Mouse (Mus musculus): ENCODE measurements at regions not wholly inside any gene's neighbourhood (a gene's known extent, or its start where the extent isn't known, plus 50 kb on each side); places are given as distances from the start of the nearest gene placed in this dataset.

GRCm38 (mm10) chr5:67155582-67155981 is 56.5 kb upstream of the Phox2b start:
- H3K9ac ChIP-seq (ENCODE audit: low read length) = no peak overlapping the region
- no peaks in the 10 kb centered on the region for H3K36me3 ChIP-seq (ENCODE audit: control insufficient read depth, insufficient read depth, low read length)
- H3K27me3 ChIP-seq (replicated peaks; ENCODE audit: control insufficient read depth, insufficient read depth, low read length) = no peaks in the 10 kb centered on the region
- ATAC-seq = no peak
- no peak overlapping the region for H3K4me2 ChIP-seq (ENCODE audit: low read length)
- H3K4me1 ChIP-seq (ENCODE audit: control insufficient read depth, insufficient read depth, low read length) = no peaks in the 10 kb centered on the region
- H3K27ac ChIP-seq (ENCODE audit: low read depth, low read length) = no peak overlapping the region
- no peaks in the 10 kb centered on the region for H3K9me3 ChIP-seq (replicated peaks; ENCODE audit: control insufficient read depth, low read length)
- DNase-seq (ENCODE audit: low spot score) = no peak
- H3K4me3 ChIP-seq (ENCODE audit: low read depth, low read length) = no peak overlapping the region

DNA sequence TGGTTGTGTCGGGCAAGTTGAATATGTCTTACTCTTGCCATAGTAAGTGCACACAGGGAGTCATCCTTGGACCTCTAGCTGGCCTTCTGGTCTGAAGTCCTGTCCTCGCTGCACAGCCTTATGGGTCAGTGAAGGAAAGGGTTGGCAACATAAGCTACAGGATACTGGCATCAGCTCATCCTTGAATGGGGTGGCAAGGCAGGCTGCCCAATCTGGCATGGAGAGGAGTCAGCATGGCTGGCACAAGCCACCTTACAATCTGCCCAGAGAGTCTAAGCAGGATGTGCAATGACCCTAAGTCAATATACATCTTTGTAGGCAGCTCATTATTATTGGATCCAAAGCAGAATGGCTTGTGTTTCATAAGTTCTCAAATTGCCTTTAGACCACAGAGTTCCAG is 57.8 kb upstream of the Phox2b start:
- Histone ChIP-seq H3K4me1 (ENCODE audit: control insufficient read depth, insufficient read depth, low read length) (no peaks in the 10 kb centered on the region), H3K9me3 (replicated peaks; ENCODE audit: control insufficient read depth, low read length) (no peaks in the 10 kb centered on the region), H3K27me3 (replicated peaks; ENCODE audit: control insufficient read depth, insufficient read depth, low read length) (no peaks in the 10 kb centered on the region), H3K9ac (ENCODE audit: low read length) (no peak overlapping the region), H3K4me2 (ENCODE audit: low read length) (no peak overlapping the region), H3K36me3 (ENCODE audit: control insufficient read depth, insufficient read depth, low read length) (no peaks in the 10 kb centered on the region), H3K27ac (ENCODE audit: low read depth, low read length) (no peak overlapping the region), H3K4me3 (ENCODE audit: low read depth, low read length) (no peak overlapping the region)
- ATAC-seq = no peak
- DNase-seq (ENCODE audit: low spot score) = no peak
- WGBS = 80% methylated on average over 2 of the region's 2 CpGs

- Histone ChIP-seq H3K4me3 (ENCODE audit: low read depth, low read length) (no peak overlapping the region), H3K4me2 (ENCODE audit: low read length) (no peak overlapping the region), H3K27ac (ENCODE audit: low read depth, low read length) (no peak overlapping the region), H3K9me3 (replicated peaks; ENCODE audit: control insufficient read depth, low read length) (no peaks in the 10 kb centered on the region), H3K36me3 (ENCODE audit: control insufficient read depth, insufficient read depth, low read length) (no peaks in the 10 kb centered on the region), H3K9ac (ENCODE audit: low read length) (no peak overlapping the region), H3K4me1 (ENCODE audit: control insufficient read depth, insufficient read depth, low read length) (no peaks in the 10 kb centered on the region), H3K27me3 (replicated peaks; ENCODE audit: control insufficient read depth, insufficient read depth, low read length) (no peaks in the 10 kb centered on the region)
- no peak for DNase-seq (ENCODE audit: low spot score)
- 67% methylated on average over 6 of the region's 6 CpGs for WGBS
- ATAC-seq = no peak
These were observed 77.7 kb upstream of the Phox2b start for GRCm38 (mm10) chr5:67176827-67177226.

- H3K4me3 ChIP-seq (ENCODE audit: low read depth, low read length) = no peak overlapping the region
- no peak overlapping the region for H3K27ac ChIP-seq (ENCODE audit: low read depth, low read length)
- DNase-seq (ENCODE audit: low spot score) (peak; percentile 8), ATAC-seq (no peak)
- H3K9ac ChIP-seq (ENCODE audit: low read length) = no peak overlapping the region
- 71% methylated on average over 12 of the region's 12 CpGs for WGBS
- H3K36me3 ChIP-seq (ENCODE audit: control insufficient read depth, insufficient read depth, low read length) = no peaks in the 10 kb centered on the region
- H3K27me3 ChIP-seq (replicated peaks; ENCODE audit: control insufficient read depth, insufficient read depth, low read length) = no peaks in the 10 kb centered on the region
- H3K4me1 ChIP-seq (ENCODE audit: control insufficient read depth, insufficient read depth, low read length) = no peaks in the 10 kb centered on the region
- H3K9me3 ChIP-seq (replicated peaks; ENCODE audit: control insufficient read depth, low read length) = no peaks in the 10 kb centered on the region
- no peak overlapping the region for H3K4me2 ChIP-seq (ENCODE audit: low read length)
These were observed 80.1 kb upstream of the Phox2b start for GRCm38 (mm10) chr5:67179221-67179620.

DNA sequence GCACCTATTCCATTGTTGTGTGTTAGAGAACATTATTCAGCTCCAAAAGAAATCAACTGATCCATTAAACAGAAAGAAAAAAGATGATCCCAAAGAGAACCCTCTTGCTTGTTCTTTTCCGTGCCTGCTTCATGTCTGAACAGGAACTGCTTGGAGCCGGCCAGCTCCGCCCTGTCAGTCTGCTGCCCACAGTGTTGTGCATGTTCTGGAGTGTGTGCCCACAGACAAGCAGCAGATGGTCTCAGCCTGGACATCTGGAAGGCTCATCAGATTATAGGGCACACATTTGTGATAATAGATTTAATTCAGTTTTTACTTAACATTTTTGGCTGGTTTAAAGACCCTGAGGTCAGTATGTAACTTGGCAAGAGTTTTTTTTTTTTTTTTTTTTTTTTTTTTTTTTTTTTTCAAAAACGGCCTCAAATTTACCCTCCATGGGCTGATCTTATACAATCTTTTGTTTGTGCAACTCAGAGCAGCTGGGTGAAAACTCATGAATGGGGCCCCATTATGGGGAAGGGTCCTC is 70.9 kb upstream of the Tmem33 start:
- no peaks in the 10 kb centered on the region for H3K36me3 ChIP-seq (ENCODE audit: control insufficient read depth, insufficient read depth, low read length)
- WGBS = 55% methylated on average over 4 of the region's 4 CpGs
- no peak overlapping the region for H3K27ac ChIP-seq (ENCODE audit: low read depth, low read length)
- no peaks in the 10 kb centered on the region for H3K27me3 ChIP-seq (replicated peaks; ENCODE audit: control insufficient read depth, insufficient read depth, low read length)
- H3K9me3 ChIP-seq (replicated peaks; ENCODE audit: control insufficient read depth, low read length) = no peaks in the 10 kb centered on the region
- H3K9ac ChIP-seq (ENCODE audit: low read length) = no peak overlapping the region
- ATAC-seq (peak; percentile 66; the same call in 1 of the 2 replicates), DNase-seq (ENCODE audit: low spot score) (peak; percentile 36)
- H3K4me2 ChIP-seq (ENCODE audit: low read length) = no peak overlapping the region
- H3K4me1 ChIP-seq (ENCODE audit: control insufficient read depth, insufficient read depth, low read length) = no peaks in the 10 kb centered on the region; the same call in 1 of the 2 replicates
- H3K4me3 ChIP-seq (ENCODE audit: low read depth, low read length) = no peak overlapping the region

GRCm38 (mm10) chr5:67194065-67194464 is 66.3 kb upstream of the Tmem33 start:
- H3K27ac ChIP-seq (ENCODE audit: low read depth, low read length) = no peak overlapping the region
- H3K36me3 ChIP-seq (ENCODE audit: control insufficient read depth, insufficient read depth, low read length) = no peaks in the 10 kb centered on the region
- ATAC-seq (no peak), DNase-seq (ENCODE audit: low spot score) (no peak)
- H3K4me3 ChIP-seq (ENCODE audit: low read depth, low read length) = no peak overlapping the region
- no peak overlapping the region for H3K9ac ChIP-seq (ENCODE audit: low read length)
- no peaks in the 10 kb centered on the region for H3K27me3 ChIP-seq (replicated peaks; ENCODE audit: control insufficient read depth, insufficient read depth, low read length)
- no peaks in the 10 kb centered on the region; the same call in 1 of the 2 replicates for H3K4me1 ChIP-seq (ENCODE audit: control insufficient read depth, insufficient read depth, low read length)
- H3K4me2 ChIP-seq (ENCODE audit: low read length) = no peak overlapping the region
- H3K9me3 ChIP-seq (replicated peaks; ENCODE audit: control insufficient read depth, low read length) = no peaks in the 10 kb centered on the region
- 81% methylated on average over 2 of the region's 2 CpGs for WGBS

- WGBS = 48% methylated on average over 11 of the region's 11 CpGs
- no peak for DNase-seq (ENCODE audit: low spot score)
- no peaks in the 10 kb centered on the region for H3K36me3 ChIP-seq (ENCODE audit: control insufficient read depth, insufficient read depth, low read length)
- H3K4me2 ChIP-seq (ENCODE audit: low read length) = no peak overlapping the region
- 0 out of 2 replicates have a peak, but pooled peaks cover 2% of the 10 kb centered on the region for H3K27me3 ChIP-seq (replicated peaks; ENCODE audit: control insufficient read depth, insufficient read depth, low read length)
- H3K9me3 ChIP-seq (replicated peaks; ENCODE audit: control insufficient read depth, low read length) = no peaks in the 10 kb centered on the region
- no peaks in the 10 kb centered on the region for H3K4me1 ChIP-seq (ENCODE audit: control insufficient read depth, insufficient read depth, low read length)
- H3K9ac ChIP-seq (ENCODE audit: low read length) = no peak overlapping the region
- no peak overlapping the region for H3K4me3 ChIP-seq (ENCODE audit: low read depth, low read length)
- no peak for ATAC-seq
- H3K27ac ChIP-seq (ENCODE audit: low read depth, low read length) = no peak overlapping the region
These were observed 55.2 kb upstream of the Tmem33 start for GRCm38 (mm10) chr5:67205083-67205738.
